Mouse (Mus musculus) layer of hippocampus, postnatal 10 days (tissue): ENCODE data around the gene Abcg1. TPM values are rescaled to one million over a fixed set of nuclear protein-coding genes. Genes with fewer than 3 reads are reported as not detected.

Experiments
- DNase-seq, 2 experiments: peaks; one replicate each; pipeline ENCODE4 v3.0.0; 2021; ENCODE audit warnings: low spot score in 2 of 2
- long read RNA-seq: library from polyadenylated mRNA; stranded (forward); transcript quantifications from one replicate; pipeline ENCODE4 v2.0.0, GENCODE M21; 2023
- total RNA-seq, 2 experiments: library from RNA; stranded (reverse); gene quantifications; 2 replicates each; pipeline ENCODE4 v1.2.3; 2021

Abcg1 gene
- 10 to 100 TPM; 28.1 to 30.5 TPM for total RNA-seq
- long read RNA-seq, full-length matches to known transcripts = 4 of 8 reads
- long read RNA-seq, partial matches to known transcripts = 2 of 8 reads
- long read RNA-seq, other reads (novel, unspliced or antisense) = 2 of 8 reads

- peak; percentile 70 to 75 for DNase-seq
These were observed at the start of gene Abcg1 for GRCm38 (mm10) chr17:31057151-31057890. Gene Abcg1, plus strand, starts transcription at chr17:31057675.

GRCm38 (mm10) chr17:31008416-31008815 lies 49.1 kb upstream of the Abcg1 start:
- no peak for DNase-seq

- peak; percentile 62 to 75 for DNase-seq
These were observed 45.7 kb upstream of the Abcg1 start for GRCm38 (mm10) chr17:31011551-31012394.

GRCm38 (mm10) chr17:31018267-31018666 lies 39.2 kb upstream of the Abcg1 start:
- peak; percentile 75 to 76 for DNase-seq

GRCm38 (mm10) chr17:31019505-31019904 lies 38.0 kb upstream of the Abcg1 start:
- DNase-seq = peak; percentile 57 to 74

GRCm38 (mm10) chr17:31020078-31020477 lies 37.4 kb upstream of the Abcg1 start:
- no peak for DNase-seq

GRCm38 (mm10) chr17:31021276-31021675 lies 36.2 kb upstream of the Abcg1 start:
- no peak for DNase-seq

GRCm38 (mm10) chr17:31024125-31024781 lies 33.2 kb upstream of the Abcg1 start:
- DNase-seq = no peak

- no peak for DNase-seq
These were observed 32.7 kb upstream of the Abcg1 start for GRCm38 (mm10) chr17:31024782-31025125.

GRCm38 (mm10) chr17:31026986-31027385 lies 30.5 kb upstream of the Abcg1 start:
- no peak for DNase-seq

- DNase-seq = no peak
These were observed 29.8 kb upstream of the Abcg1 start for GRCm38 (mm10) chr17:31027723-31028122.

GRCm38 (mm10) chr17:31028821-31029370 lies 28.6 kb upstream of the Abcg1 start:
- no peak for DNase-seq

- DNase-seq = no peak
These were observed 28.1 kb upstream of the Abcg1 start for GRCm38 (mm10) chr17:31029407-31029806.

- DNase-seq = no peak
These were observed 25.1 kb upstream of the Abcg1 start for GRCm38 (mm10) chr17:31032341-31032740.

- DNase-seq = no peak
These were observed 24.2 kb upstream of the Abcg1 start for GRCm38 (mm10) chr17:31033251-31033650.

- DNase-seq = no peak
These were observed 23.3 kb upstream of the Abcg1 start for GRCm38 (mm10) chr17:31034165-31034564.

- DNase-seq = no peak
These were observed 22.7 kb upstream of the Abcg1 start for GRCm38 (mm10) chr17:31034674-31035356.

- peak; percentile 47 to 63 for DNase-seq
These were observed 21.2 kb upstream of the Abcg1 start for GRCm38 (mm10) chr17:31036168-31036876.

- no peak for DNase-seq
These were observed 20.1 kb upstream of the Abcg1 start for GRCm38 (mm10) chr17:31037331-31037730.

GRCm38 (mm10) chr17:31038381-31038780 lies 19.1 kb upstream of the Abcg1 start:
- no peak for DNase-seq
